Mouse (Mus musculus) cerebellum, adult 2 months (tissue): ENCODE results near the gene Fbn1.

Experiments
- CTCF ChIP-seq: fragments of 200-500 bp; IDR thresholded peaks from 2 replicates; pipeline ENCODE4 v1.5.1; 2011; ENCODE audit warnings: low read depth, mild to moderate bottlenecking, control low read depth, low read length, moderate library complexity, borderline replicate concordance; ENCODE audit not compliant: insufficient read depth
- POLR2A ChIP-seq: fragments of 200-500 bp; IDR thresholded peaks from 2 replicates; pipeline ENCODE4 v1.6.1; 2011; ENCODE audit warnings: low read length, control low read depth, borderline replicate concordance; ENCODE audit not compliant: insufficient read depth

- TF ChIP-seq CTCF (no peak), POLR2A (no peak)
These were observed 185.2 kb downstream of the Fbn1 start for GRCm38 (mm10) chr2:125322581-125322980.
